Mouse (Mus musculus) liver, embryonic 14.5 days (tissue): ENCODE data around the gene Gpr183. TPM values are rescaled to one million over a fixed set of nuclear protein-coding genes. Genes with fewer than 3 reads are reported as not detected.

Source experiments
- ATAC-seq: fragments of 200-750 bp; cut with Nextera tagmentation; 2 replicates; pipeline ENCODE4 v1.8.0; 2017; ENCODE audit warnings: moderate number of reproducible peaks, mild to moderate bottlenecking, moderate library complexity; ENCODE audit not compliant: insufficient read depth
- DNase-seq, 3 experiments: peaks; one replicate each; pipeline ENCODE4 v3.0.0-alpha.2; 2012 to 2013; ENCODE audit warnings: low read depth in 3 of 3, low spot score in 3 of 3
- H3K27ac ChIP-seq: fragments of 300-500 bp; sonication (generic); 2 replicates; pipeline ENCODE4 v1.5.1; 2014; ENCODE audit warnings: moderate library complexity, mild to moderate bottlenecking, control low read depth, inconsistent platforms
- H3K27me3 ChIP-seq: fragments of 300-500 bp; sonication (generic); 2 replicates; pipeline ENCODE4 v1.6.1; 2014; ENCODE audit warnings: mild to moderate bottlenecking, low read length, moderate library complexity; ENCODE audit not compliant: control insufficient read depth, insufficient read depth
- H3K36me3 ChIP-seq: fragments of 300-500 bp; sonication (generic); replicated peaks from 2 replicates; pipeline ENCODE4 v1.6.1; 2014; ENCODE audit warnings: low read depth; ENCODE audit not compliant: control insufficient read depth, insufficient read depth
- H3K4me1 ChIP-seq, 2 experiments: fragments of 200-500 bp in 1 of 2; fragments of 300-500 bp in 1 of 2; sonication (generic) in 1 of 2; replicated peaks; 2 replicates each; pipeline ENCODE4 v1.6.1; 2012 to 2014; ENCODE audit warnings: antibody characterized with exemption in 1 of 2, inconsistent platforms in 1 of 2, low read length in 1 of 2; ENCODE audit not compliant: control insufficient read depth in 2 of 2, insufficient read depth in 2 of 2
- H3K4me2 ChIP-seq: fragments of 300-500 bp; sonication (generic); 2 replicates; pipeline ENCODE4 v1.6.1; 2014; ENCODE audit warnings: low read depth, mild to moderate bottlenecking, control low read depth, moderate library complexity
- H3K4me3 ChIP-seq, 2 experiments: fragments of 200-500 bp in 1 of 2; fragments of 300-500 bp in 1 of 2; sonication (generic) in 1 of 2; 2 replicates each; pipeline ENCODE4 v1.5.1; 2012 to 2014; ENCODE audit warnings: low read depth in 2 of 2, low read length in 2 of 2, mild to moderate bottlenecking in 2 of 2, control low read depth in 1 of 2, inconsistent platforms in 1 of 2, moderate library complexity in 1 of 2; ENCODE audit not compliant: insufficient read depth in 1 of 2
- H3K9ac ChIP-seq: fragments of 300-500 bp; sonication (generic); replicated peaks from 2 replicates; pipeline ENCODE4 v1.6.1; 2014; ENCODE audit warnings: mild to moderate bottlenecking, control low read depth, moderate library complexity
- H3K9me3 ChIP-seq: fragments of 300-500 bp; sonication (generic); 2 replicates; pipeline ENCODE4 v1.6.1; 2016; ENCODE audit warnings: low read length, mixed read lengths; ENCODE audit not compliant: control insufficient read depth
- CTCF ChIP-seq: IDR thresholded peaks from 2 replicates; pipeline ENCODE4 v1.5.1; 2016; ENCODE audit warnings: antibody characterized with exemption, low read depth, control low read depth
- EP300 ChIP-seq: IDR thresholded peaks from 2 replicates; pipeline ENCODE4 v1.6.1; 2016; ENCODE audit warnings: antibody characterized with exemption, low read depth
- WGBS: fragments of 180-500 bp; shearing (Covaris S2); extraction: QIAGEN DNeasy Blood & Tissue Kit; methylation state at CpG from one replicate; pipeline ENCODE4 v1.1.7; 2014; ENCODE audit not compliant: insufficient replicate concordance; 5-methylcytosine and 5-hydroxymethylcytosine counted together
- polyA plus RNA-seq, 2 experiments: library from polyadenylated mRNA; depleted of rRNA in 1 of 2; stranded (reverse) in 1 of 2; unstranded in 1 of 2; fragments of >200 nt; fragmentation: Nextera tagmentation in 1 of 2; extraction: Ambion mirVana in 1 of 2; gene quantifications; 2 replicates each; pipeline versions ENCODE4 v1.2.1 to v1.2.3; 2012 to 2014

Gpr183 gene
- polyA plus RNA-seq, 2 experiments = 0.62 to 0.75 TPM

DNA sequence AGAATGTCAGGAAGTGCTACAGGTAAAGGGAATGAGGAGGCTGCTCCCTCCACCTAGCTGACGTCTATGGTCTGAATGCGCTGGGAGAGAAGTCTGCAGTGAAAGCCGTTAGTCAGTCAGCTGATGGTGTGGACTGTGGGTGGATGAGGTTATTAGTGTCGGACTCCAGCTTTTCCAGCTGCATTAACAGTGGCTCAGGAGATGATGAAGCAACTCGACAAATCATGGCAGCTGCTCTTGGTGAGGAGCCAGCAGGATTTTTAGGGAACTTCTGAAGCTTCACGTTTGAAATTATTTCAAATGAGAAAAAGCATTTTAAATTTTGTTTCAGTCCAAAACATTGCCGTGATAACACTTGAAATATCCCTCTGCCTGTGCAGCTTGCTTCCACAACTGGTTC, 45.3 kb upstream of the Gpr183 start:
- ATAC-seq = no peak
- H3K9ac ChIP-seq = no peak overlapping the region
- H3K4me1 ChIP-seq = peaks cover 4 to 14% of the 10 kb centered on the region in 2 experiments; a peak in 3 of 4 replicates
- DNase-seq = no peak
- TF ChIP-seq CTCF (no peak), EP300 (no peak)
- 74% methylated on average over 7 of the region's 7 CpGs for WGBS
- no peak overlapping the region for H3K4me2 ChIP-seq
- H3K4me3 ChIP-seq = no peak overlapping the region
- H3K36me3 ChIP-seq = no peaks in the 10 kb centered on the region
- H3K27me3 ChIP-seq = no peaks in the 10 kb centered on the region
- no peaks in the 10 kb centered on the region for H3K9me3 ChIP-seq
- H3K27ac ChIP-seq = no peak overlapping the region

GRCm38 (mm10) chr14:122009502-122009901, 44.5 kb upstream of the Gpr183 start:
- Histone ChIP-seq H3K4me3 (no peak overlapping the region), H3K27ac (no peak overlapping the region), H3K36me3 (no peaks in the 10 kb centered on the region), H3K9ac (no peak overlapping the region), H3K4me2 (no peak overlapping the region), H3K9me3 (no peaks in the 10 kb centered on the region), H3K27me3 (no peaks in the 10 kb centered on the region), H3K4me1 (peaks cover 4 to 14% of the 10 kb centered on the region in 2 experiments; a peak in 3 of 4 replicates)
- 0 out of 2 replicates have a peak, but pooled peaks have one; percentile 17 for ATAC-seq
- TF ChIP-seq CTCF (no peak), EP300 (no peak)
- WGBS = 55% methylated on average over 13 of the region's 13 CpGs
- no peak for DNase-seq

GRCm38 (mm10) chr14:122008261-122008660, 43.3 kb upstream of the Gpr183 start:
- no peaks in the 10 kb centered on the region for H3K36me3 ChIP-seq
- TF ChIP-seq EP300 (no peak), CTCF (no peak)
- H3K27me3 ChIP-seq = no peaks in the 10 kb centered on the region
- 68% methylated on average over 4 of the region's 4 CpGs for WGBS
- H3K9ac ChIP-seq = no peak overlapping the region
- no peak overlapping the region for H3K4me3 ChIP-seq
- ATAC-seq (no peak), DNase-seq (no peak)
- H3K4me1 ChIP-seq = peaks cover 4 to 15% of the 10 kb centered on the region in 2 experiments; a peak in 3 of 4 replicates
- no peaks in the 10 kb centered on the region for H3K9me3 ChIP-seq
- H3K27ac ChIP-seq = no peak overlapping the region
- no peak overlapping the region for H3K4me2 ChIP-seq

DNA sequence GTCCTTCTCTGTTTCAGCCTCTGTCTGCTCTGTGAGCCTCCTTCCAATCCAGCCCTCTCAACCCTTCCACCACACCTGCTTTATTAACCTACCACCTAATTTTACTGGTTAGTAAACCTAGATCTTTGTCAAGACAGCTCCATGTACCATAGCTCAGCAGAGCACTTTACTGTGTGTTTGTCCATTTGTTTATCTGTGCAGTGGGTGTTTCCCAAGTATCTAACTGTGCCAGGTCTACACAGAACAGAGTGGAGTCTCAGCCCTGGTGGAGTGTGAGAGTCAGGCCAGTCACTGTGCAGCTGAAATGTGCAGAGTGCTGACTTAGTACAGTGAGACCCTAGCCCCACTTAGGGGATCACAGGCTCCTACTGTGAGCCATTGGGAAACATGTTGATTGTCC, 38.8 kb upstream of the Gpr183 start:
- Histone ChIP-seq H3K4me2 (no peak overlapping the region), H3K27ac (no peak overlapping the region), H3K27me3 (no peaks in the 10 kb centered on the region), H3K9me3 (no peaks in the 10 kb centered on the region), H3K9ac (no peak overlapping the region), H3K4me3 (no peak overlapping the region), H3K4me1 (peaks cover 0 to 5% of the 10 kb centered on the region in 2 experiments; a peak in 2 of 4 replicates), H3K36me3 (no peaks in the 10 kb centered on the region)
- DNase-seq (no peak), ATAC-seq (peak; percentile 79)
- TF ChIP-seq EP300 = no peak
- TF ChIP-seq CTCF = peak; percentile 12; the same call in 1 of the 2 replicates

- H3K27me3 ChIP-seq = no peaks in the 10 kb centered on the region
- 68% methylated on average over 7 of the region's 7 CpGs for WGBS
- H3K4me2 ChIP-seq = no peak overlapping the region
- H3K36me3 ChIP-seq = no peaks in the 10 kb centered on the region
- H3K4me3 ChIP-seq = no peak overlapping the region
- TF ChIP-seq EP300 (no peak), CTCF (no peak)
- H3K4me1 ChIP-seq = peaks cover 0 to 5% of the 10 kb centered on the region in 2 experiments; a peak in 2 of 4 replicates
- DNase-seq (no peak), ATAC-seq (no peak)
- H3K27ac ChIP-seq = no peak overlapping the region
- H3K9me3 ChIP-seq = no peaks in the 10 kb centered on the region
- no peak overlapping the region for H3K9ac ChIP-seq
Observed at GRCm38 (mm10) chr14:122002224-122002623, 37.2 kb upstream of the Gpr183 start.
